ENCODE assay signal across 8 mouse cellular contexts in genomic region chr10:90829394-90830267, GRCm38 (mm10).
DNase-seq lines count a peak whose midpoint lies in the region; ATAC-seq and TF ChIP-seq lines count a peak whose summit lies in the region.

No protein-coding gene starts in this region.

- ATAC-seq in embryonic facial prominence, embryonic 13.5 days (ENCODE audit: insufficient number of reproducible peaks, insufficient read depth, low FRiP score, low TSS enrichment, low read depth): no peak
- peak; percentile 87 for ATAC-seq in hindbrain, embryonic 14.5 days (ENCODE audit: low FRiP score)
- no peak for ATAC-seq in liver, embryonic 13.5 days (ENCODE audit: low read depth)

- H3K4me2 ChIP-seq in embryonic facial prominence, embryonic 13.5 days: peak overlapping the region; percentile 96
- peak overlapping the region; percentile 59 for H3K4me2 ChIP-seq in hindbrain, embryonic 14.5 days (replicated peaks)
- H3K4me2 ChIP-seq in liver, embryonic 13.5 days: peak overlapping the region; percentile 51

- peak; percentile 8 for DNase-seq in adrenal gland, postnatal 10 days
- no peak for DNase-seq in adrenal gland, adult 2 months
- no peak for DNase-seq in ES-E14 (ENCODE audit: low read depth, low spot score)
- DNase-seq in hindbrain, embryonic 14.5 days (ENCODE audit: low spot score): peak; percentile 69
- DNase-seq in liver, embryonic 13.5 days: no peak
- DNase-seq in right cerebral cortex, postnatal 25 days: peak; percentile 76
- no peak for DNase-seq in thymus, postnatal 10 days (ENCODE audit: low spot score in 2 of 2)

- H3K4me1 ChIP-seq in ES-E14 (ENCODE audit: control insufficient read depth in 2 of 2, insufficient read depth in 2 of 2, low read length in 2 of 2, poor library complexity in 1 of 2): peaks cover 0 to 2% of the 10 kb centered on the region in 2 experiments; a peak in 1 of 4 replicates
- H3K4me1 ChIP-seq in embryonic facial prominence, embryonic 13.5 days: peaks cover 5% of the 10 kb centered on the region
- H3K4me1 ChIP-seq in hindbrain, embryonic 14.5 days (replicated peaks; ENCODE audit: control insufficient read depth, insufficient read depth, low read length): peaks cover 21% of the 10 kb centered on the region
- H3K4me1 ChIP-seq in liver, embryonic 13.5 days (replicated peaks): peaks cover 3% of the 10 kb centered on the region; the same call in 1 of the 2 replicates

- peak overlapping the region; percentile 54; the same call in 1 of the 2 replicates for H3K9ac ChIP-seq in ES-E14 (ENCODE audit: insufficient read depth, low read depth, low read length, poor library complexity, severe bottlenecking)
- peak overlapping the region; percentile 51 for H3K9ac ChIP-seq in embryonic facial prominence, embryonic 13.5 days
- peak overlapping the region; percentile 89 for H3K9ac ChIP-seq in hindbrain, embryonic 14.5 days
- no peak overlapping the region for H3K9ac ChIP-seq in liver, embryonic 13.5 days

- in situ Hi-C loops in ES-E14 (cut with MboI; ENCODE audit: low sequenced_read_pairs in 2 of 2, unreplicated experiment in 2 of 2): no loop called here

- H3K4me3 ChIP-seq in ES-E14 (ENCODE audit: insufficient read depth in 1 of 2, low read depth in 1 of 2, low read length in 2 of 2, poor library complexity in 1 of 2, severe bottlenecking in 1 of 2): peak overlapping the region; percentile 64 to 74
- H3K4me3 ChIP-seq in embryonic facial prominence, embryonic 13.5 days: peak overlapping the region; percentile 61
- peak overlapping the region; percentile 69 for H3K4me3 ChIP-seq in hindbrain, embryonic 14.5 days (replicated peaks; ENCODE audit: low read length)
- H3K4me3 ChIP-seq in liver, embryonic 13.5 days (replicated peaks): peak overlapping the region; percentile 42

- no peaks in the 10 kb centered on the region for H3K9me3 ChIP-seq in ES-E14 (ENCODE audit: control insufficient read depth, insufficient read depth, low read depth, low read length)
- no peaks in the 10 kb centered on the region for H3K9me3 ChIP-seq in embryonic facial prominence, embryonic 13.5 days
- no peaks in the 10 kb centered on the region for H3K9me3 ChIP-seq in hindbrain, embryonic 14.5 days (ENCODE audit: control insufficient read depth, low read length)
- H3K9me3 ChIP-seq in liver, embryonic 13.5 days (replicated peaks): no peaks in the 10 kb centered on the region

- H3K36me3 ChIP-seq in ES-E14 (ENCODE audit: control insufficient read depth, insufficient read depth, low read length, poor library complexity, severe bottlenecking): no peaks in the 10 kb centered on the region
- H3K36me3 ChIP-seq in embryonic facial prominence, embryonic 13.5 days: no peaks in the 10 kb centered on the region
- H3K36me3 ChIP-seq in hindbrain, embryonic 14.5 days (replicated peaks; ENCODE audit: control insufficient read depth, insufficient read depth): no peaks in the 10 kb centered on the region
- H3K36me3 ChIP-seq in liver, embryonic 13.5 days: no peaks in the 10 kb centered on the region

- under 1% methylated on average over 55 of the region's 76 CpGs for WGBS in embryonic facial prominence, embryonic 13.5 days
- WGBS in hindbrain, embryonic 14.5 days: 0% methylated on average over 39 of the region's 76 CpGs
- 1% methylated on average over 56 of the region's 76 CpGs for WGBS in liver, embryonic 13.5 days (ENCODE audit: insufficient replicate concordance)

- H3K27me3 ChIP-seq in embryonic facial prominence, embryonic 13.5 days: peaks cover 82% of the 10 kb centered on the region
- H3K27me3 ChIP-seq in hindbrain, embryonic 14.5 days (ENCODE audit: control insufficient read depth, insufficient read depth, low read length): no peaks in the 10 kb centered on the region
- H3K27me3 ChIP-seq in liver, embryonic 13.5 days: peaks cover 61% of the 10 kb centered on the region

- H3K27ac ChIP-seq in ES-E14 (ENCODE audit: insufficient read depth, low read depth, low read length, poor library complexity, severe bottlenecking): no peak overlapping the region
- no peak overlapping the region for H3K27ac ChIP-seq in embryonic facial prominence, embryonic 13.5 days
- peak overlapping the region; percentile 98 for H3K27ac ChIP-seq in hindbrain, embryonic 14.5 days
- H3K27ac ChIP-seq in liver, embryonic 13.5 days: no peak overlapping the region

TF ChIP-seq in ES-E14, 5 proteins besides CTCF, POLR2A, EP300 and RAD21:
- TF ChIP-seq ZC3H11A (IDR thresholded peaks at IDR 0.05; ENCODE audit: borderline replicate concordance, low read depth, low read length) (no peak), HCFC1 (IDR thresholded peaks at IDR 0.05; ENCODE audit: borderline replicate concordance, insufficient read depth, low read length) (no peak), ZNF384 (IDR thresholded peaks at IDR 0.05; ENCODE audit: low read depth, low read length) (no peak), MAFK (IDR thresholded peaks at IDR 0.05; ENCODE audit: insufficient read depth, low read depth, low read length) (no peak), CHD2 (IDR thresholded peaks at IDR 0.05; ENCODE audit: low read depth, low read length) (no peak)

Comparison
In these comparisons a context has a peak if more than half of its experiments do, and no peak if none do; other contexts are left out.
1. DNase-seq: peak in adrenal gland, postnatal 10 days (single experiment), hindbrain, embryonic 14.5 days (single experiment) and right cerebral cortex, postnatal 25 days (single experiment); none in adrenal gland, adult 2 months (single experiment), ES-E14 (single experiment), liver, embryonic 13.5 days (single experiment) and thymus, postnatal 10 days (0 of 2).
2. Peak in every context shown above with its lines, with median percentiles within 50 percentile points of each other: H3K4me3 ChIP-seq and H3K4me2 ChIP-seq.